Comparison of ENCODE assay signal across 23 mouse cellular contexts in genomic region chr15:95897653-95898052, GRCm38 (mm10).
"Had no signal": no experiment of that assay in that cellular context is flagged by ENCODE, and none has a peak within 500 bp of the region (broad histone marks: within the 10 kb centered on the region; RNA-seq: fewer than 3 reads in every experiment).

No protein-coding gene starts in this region.

- DNase-seq: gastrocnemius, postnatal 14 days; gastrocnemius, postnatal 36 days; heart, adult 18-20 months; heart, postnatal 10 days; kidney, adult 11 months; kidney, adult 2 months; kidney, adult 9 months; kidney, postnatal 14 days; kidney, postnatal 36 days; layer of hippocampus, adult 9-11 months; layer of hippocampus, postnatal 36 days; left cerebral cortex, postnatal 4 days had no signal

- H3K9me3 ChIP-seq: heart, embryonic 10.5 days; heart, embryonic 12.5 days; hindbrain, embryonic 13.5 days; hindbrain, embryonic 15.5 days; kidney, embryonic 15.5 days; limb, embryonic 13.5 days; limb, embryonic 15.5 days; liver, embryonic 15.5 days had no signal

- H3K27ac ChIP-seq: heart, embryonic 10.5 days; hindbrain, embryonic 13.5 days; hindbrain, embryonic 15.5 days; hindbrain, postnatal 0 days; kidney, embryonic 15.5 days; kidney, postnatal 0 days; limb, embryonic 13.5 days; limb, embryonic 15.5 days had no signal

- H3K4me1 ChIP-seq: hindbrain, embryonic 13.5 days had no signal

- H3K36me3 ChIP-seq: hindbrain, embryonic 15.5 days; liver, embryonic 15.5 days had no signal

- H3K9ac ChIP-seq: heart, embryonic 12.5 days; hindbrain, embryonic 13.5 days; hindbrain, embryonic 15.5 days; kidney, embryonic 15.5 days; limb, embryonic 13.5 days; limb, embryonic 15.5 days; liver, embryonic 15.5 days had no signal

- ATAC-seq: hindbrain, postnatal 0 days; intestine, embryonic 16.5 days had no signal

- H3K4me2 ChIP-seq: heart, embryonic 12.5 days; hindbrain, embryonic 13.5 days; hindbrain, embryonic 15.5 days; kidney, embryonic 15.5 days; limb, embryonic 13.5 days; limb, embryonic 15.5 days; liver, embryonic 15.5 days had no signal

- H3K27me3 ChIP-seq: heart, embryonic 12.5 days; hindbrain, embryonic 13.5 days; hindbrain, embryonic 15.5 days; kidney, embryonic 15.5 days; limb, embryonic 13.5 days; limb, embryonic 15.5 days; liver, embryonic 15.5 days had no signal

- H3K4me3 ChIP-seq: heart, embryonic 10.5 days; heart, embryonic 12.5 days; hindbrain, embryonic 13.5 days; hindbrain, embryonic 15.5 days; kidney, embryonic 15.5 days; limb, embryonic 13.5 days; limb, embryonic 15.5 days; liver, embryonic 15.5 days had no signal
